Mouse (Mus musculus) midbrain, embryonic 12.5 days (tissue): Measurements from ENCODE around the gene Zdhhc21. TPM values are rescaled to one million over a fixed set of nuclear protein-coding genes. Genes with fewer than 3 reads are reported as not detected.

Source experiments
- ATAC-seq: fragments of 200-750 bp; cut with Nextera tagmentation; 2 replicates; pipeline ENCODE4 v1.8.0; 2017; ENCODE audit warnings: low read depth, moderate TSS enrichment, moderate library complexity; ENCODE audit not compliant: low FRiP score
- H3K27ac ChIP-seq: fragments of 300-500 bp; sonication (generic); replicated peaks from 2 replicates; pipeline ENCODE4 v1.5.1; 2016; ENCODE audit warnings: mild to moderate bottlenecking
- H3K27me3 ChIP-seq: fragments of 300-500 bp; sonication (generic); 2 replicates; pipeline ENCODE4 v1.6.1; 2016; ENCODE audit warnings: mild to moderate bottlenecking
- H3K36me3 ChIP-seq: fragments of 300-500 bp; sonication (generic); 2 replicates; pipeline ENCODE4 v1.6.1; 2016
- H3K4me1 ChIP-seq: fragments of 300-500 bp; sonication (generic); 2 replicates; pipeline ENCODE4 v1.6.1; 2016
- H3K4me2 ChIP-seq: fragments of 300-500 bp; sonication (generic); replicated peaks from 2 replicates; pipeline ENCODE4 v1.6.1; 2016; ENCODE audit warnings: mild to moderate bottlenecking, moderate library complexity
- H3K4me3 ChIP-seq: fragments of 300-500 bp; sonication (generic); 2 replicates; pipeline ENCODE4 v1.5.1; 2016; ENCODE audit warnings: mild to moderate bottlenecking
- H3K9ac ChIP-seq: fragments of 300-500 bp; sonication (generic); replicated peaks from 2 replicates; pipeline ENCODE4 v1.6.1; 2016; ENCODE audit warnings: mild to moderate bottlenecking, moderate library complexity
- H3K9me3 ChIP-seq: fragments of 300-500 bp; sonication (generic); 2 replicates; pipeline ENCODE4 v1.6.1; 2016; ENCODE audit warnings: mild to moderate bottlenecking
- WGBS: fragments of 180-500 bp; shearing (Covaris S2); methylation state at CpG from one replicate; pipeline ENCODE4 v1.1.7; 2016; 5-methylcytosine and 5-hydroxymethylcytosine counted together
- polyA plus RNA-seq: library from polyadenylated mRNA; unstranded; fragments of >200 nt; fragmentation: Nextera tagmentation; extraction: Ambion mirVana; gene quantifications from 2 replicates; pipeline ENCODE4 v1.2.1, GENCODE M21; 2016

The Zdhhc21 gene
- polyA plus RNA-seq, 1 experiment from 2014 or later, result 20.5 TPM

DNA sequence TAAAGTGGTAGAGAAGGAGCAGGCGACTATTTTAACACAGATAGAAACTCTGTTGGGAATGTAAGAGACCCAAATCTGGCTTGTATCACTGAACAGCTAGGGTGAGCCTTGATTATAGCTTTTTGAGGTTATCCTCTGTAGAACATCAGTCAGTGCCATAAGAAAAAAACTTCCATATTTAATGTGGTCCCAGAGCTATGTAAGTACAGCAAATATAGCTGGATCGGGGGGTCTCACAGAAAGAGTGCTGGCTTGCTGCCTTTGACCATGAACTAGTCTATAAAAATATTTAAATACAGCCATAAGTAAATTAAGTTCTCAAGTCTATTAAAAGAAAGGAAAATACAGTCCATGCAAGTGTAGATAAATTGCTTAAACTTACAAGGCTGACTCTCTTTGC lies 20.5 kb upstream of the Zdhhc21 start:
- WGBS, result 88% methylated on average over 2 of the region's 2 CpGs
- H3K9ac ChIP-seq, result no peak overlapping the region
- no peak overlapping the region for H3K4me2 ChIP-seq
- H3K4me3 ChIP-seq, result no peak overlapping the region
- no peak for ATAC-seq
- no peaks in the 10 kb centered on the region for H3K36me3 ChIP-seq
- H3K27me3 ChIP-seq, result no peaks in the 10 kb centered on the region
- H3K27ac ChIP-seq, result no peak overlapping the region
- H3K9me3 ChIP-seq, result no peaks in the 10 kb centered on the region
- H3K4me1 ChIP-seq, result peaks cover 5% of the 10 kb centered on the region; the same call in 1 of the 2 replicates

DNA sequence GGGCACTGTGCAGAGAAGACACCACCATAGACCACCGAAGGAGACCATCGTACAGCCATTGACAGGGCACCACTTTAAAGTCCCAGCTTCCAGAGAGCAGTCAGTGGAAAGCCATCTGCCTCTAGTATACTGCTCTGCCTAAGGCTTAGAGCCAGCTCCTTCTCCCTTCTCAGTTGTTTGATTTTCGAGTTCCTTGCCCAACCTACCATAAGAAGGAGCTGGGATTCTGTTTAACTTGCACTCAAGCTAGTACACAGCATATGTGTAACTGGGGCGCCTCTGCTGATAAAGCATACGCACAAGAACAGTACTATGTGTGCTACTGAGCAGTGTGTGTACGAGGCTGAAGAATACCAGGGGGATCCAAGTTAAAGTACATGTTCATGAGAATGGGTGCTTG lies 19.4 kb upstream of the Zdhhc21 start:
- Histone ChIP-seq H3K4me3 (no peak overlapping the region), H3K9me3 (no peaks in the 10 kb centered on the region), H3K27me3 (no peaks in the 10 kb centered on the region), H3K36me3 (no peaks in the 10 kb centered on the region), H3K9ac (no peak overlapping the region), H3K4me2 (no peak overlapping the region), H3K4me1 (no peaks in the 10 kb centered on the region), H3K27ac (no peak overlapping the region)
- 86% methylated on average over 6 of the region's 6 CpGs for WGBS
- ATAC-seq, result no peak

DNA sequence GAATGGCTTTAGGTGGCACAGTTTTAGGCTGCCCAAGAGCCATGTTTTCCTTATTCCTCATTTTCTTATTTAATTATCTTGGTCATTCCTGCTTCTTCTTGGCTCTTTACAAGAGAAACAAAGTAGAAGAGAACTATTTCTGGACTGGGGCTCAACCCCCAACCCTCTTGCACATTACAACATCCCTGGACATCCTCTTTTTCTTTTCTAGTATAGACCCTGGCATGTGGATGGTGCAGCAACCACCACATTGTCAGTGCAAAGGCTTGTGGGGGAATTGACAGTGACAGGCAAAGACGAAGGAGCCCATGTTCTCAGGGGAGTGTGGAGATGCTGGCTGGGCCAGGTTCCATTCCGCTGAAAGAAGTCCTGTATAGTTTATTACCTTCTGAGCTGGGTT lies 16.9 kb upstream of the Zdhhc21 start:
- no peaks in the 10 kb centered on the region for H3K9me3 ChIP-seq
- H3K4me3 ChIP-seq, result no peak overlapping the region
- no peaks in the 10 kb centered on the region for H3K27me3 ChIP-seq
- H3K27ac ChIP-seq, result no peak overlapping the region
- no peak overlapping the region for H3K9ac ChIP-seq
- H3K4me1 ChIP-seq, result peaks cover 7% of the 10 kb centered on the region
- 90% methylated on average over 2 of the region's 2 CpGs for WGBS
- H3K36me3 ChIP-seq, result no peaks in the 10 kb centered on the region
- no peak overlapping the region for H3K4me2 ChIP-seq
- no peak for ATAC-seq

DNA sequence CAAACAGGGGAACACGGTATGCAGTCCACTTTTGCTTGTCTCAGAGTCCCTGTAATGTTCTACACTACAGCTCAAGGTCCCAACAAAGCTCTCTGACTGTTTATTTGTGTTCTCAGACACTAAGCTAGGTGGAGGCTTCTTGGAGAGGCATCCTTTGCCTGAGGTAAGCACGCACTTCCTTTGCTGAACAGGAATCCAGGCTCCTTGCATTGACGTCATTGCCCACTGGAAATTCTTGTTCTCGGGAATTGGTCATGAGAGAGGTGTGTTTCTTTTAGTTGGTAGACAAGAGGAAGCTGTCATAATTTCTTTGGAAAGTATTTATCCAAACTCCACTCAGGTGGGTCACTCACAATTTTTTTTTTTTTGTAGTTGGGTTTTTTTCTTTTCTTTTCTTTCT lies 15.8 kb upstream of the Zdhhc21 start:
- Histone ChIP-seq H3K27me3 (no peaks in the 10 kb centered on the region), H3K36me3 (no peaks in the 10 kb centered on the region), H3K9ac (no peak overlapping the region), H3K4me2 (no peak overlapping the region), H3K9me3 (no peaks in the 10 kb centered on the region), H3K4me1 (peaks cover 7% of the 10 kb centered on the region), H3K27ac (no peak overlapping the region), H3K4me3 (no peak overlapping the region)
- 77% methylated on average over 4 of the region's 4 CpGs for WGBS
- ATAC-seq, result no peak

DNA sequence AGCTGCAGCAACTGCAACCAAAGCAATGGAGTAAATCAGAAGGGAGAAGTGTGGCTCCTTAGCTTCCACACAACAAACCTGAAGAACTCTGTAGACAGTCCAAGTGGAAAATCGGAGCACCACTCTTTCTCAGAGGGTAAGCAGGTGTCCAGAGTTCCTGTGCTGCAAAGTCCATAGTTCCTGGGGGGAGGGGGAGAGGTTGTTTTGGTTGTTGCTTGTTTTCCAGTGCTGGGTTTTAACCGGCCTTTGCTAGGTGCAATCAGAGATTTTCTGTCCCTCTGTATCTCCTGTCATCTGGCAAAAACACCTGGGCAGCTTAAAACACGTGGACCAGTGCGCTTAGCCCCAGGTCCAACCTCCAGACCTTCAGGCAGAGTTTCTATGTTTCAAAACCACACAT lies 15.0 kb upstream of the Zdhhc21 start:
- Histone ChIP-seq H3K9ac (no peak overlapping the region), H3K27ac (no peak overlapping the region)

DNA sequence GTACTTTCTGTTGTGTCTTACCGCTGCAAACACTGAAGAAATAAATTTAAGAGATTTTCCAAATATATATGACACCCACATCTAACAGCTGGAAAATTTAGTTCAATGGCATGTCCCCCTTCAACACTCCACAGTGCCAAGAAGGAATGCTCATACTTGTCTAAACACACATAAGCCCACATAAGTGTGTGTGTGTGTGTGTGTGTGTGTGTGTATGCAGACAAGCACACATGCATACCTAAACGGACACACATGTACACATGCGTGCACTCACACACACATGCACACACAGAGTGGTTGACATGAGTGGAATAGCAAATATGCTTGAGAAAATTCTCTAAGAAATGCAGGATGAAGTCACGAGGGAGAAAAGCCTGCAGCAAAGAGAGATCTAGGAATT lies 12.8 kb upstream of the Zdhhc21 start:
- Histone ChIP-seq H3K36me3 (no peaks in the 10 kb centered on the region), H3K4me2 (no peak overlapping the region), H3K27ac (no peak overlapping the region), H3K9me3 (no peaks in the 10 kb centered on the region), H3K4me1 (peaks cover 7% of the 10 kb centered on the region), H3K4me3 (no peak overlapping the region), H3K27me3 (no peaks in the 10 kb centered on the region), H3K9ac (no peak overlapping the region)
- WGBS, result 82% methylated on average over 4 of the region's 4 CpGs
- no peak for ATAC-seq

More for the DNA sequence above, 15.0 kb upstream of the Zdhhc21 start:
- 66% methylated on average over 4 of the region's 4 CpGs for WGBS
- no peaks in the 10 kb centered on the region for H3K36me3 ChIP-seq
- H3K4me3 ChIP-seq, result no peak overlapping the region
- H3K4me1 ChIP-seq, result peaks cover 7% of the 10 kb centered on the region
- H3K9me3 ChIP-seq, result no peaks in the 10 kb centered on the region
- no peak for ATAC-seq
- no peak overlapping the region for H3K4me2 ChIP-seq
- no peaks in the 10 kb centered on the region for H3K27me3 ChIP-seq

DNA sequence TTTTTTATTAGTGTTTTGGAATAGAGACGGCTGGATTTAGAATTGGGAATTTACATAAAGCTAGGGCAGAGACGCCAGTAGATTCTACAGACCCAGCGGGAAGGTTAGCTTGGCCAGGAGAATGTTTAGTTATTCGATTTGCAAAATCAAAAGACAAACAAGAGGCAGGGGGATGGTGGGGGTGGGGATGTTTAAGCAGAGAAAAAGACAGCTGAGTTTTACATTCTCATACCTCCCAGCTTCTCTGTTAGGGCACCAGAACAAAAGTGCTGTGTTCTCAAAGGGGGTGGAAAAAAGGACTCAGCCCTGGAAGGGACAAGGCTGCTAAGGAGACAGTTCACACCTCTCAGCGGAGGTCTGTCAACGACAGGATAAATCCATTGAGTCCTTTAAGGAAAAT lies 12.4 kb upstream of the Zdhhc21 start:
- Histone ChIP-seq H3K36me3 (no peaks in the 10 kb centered on the region), H3K9me3 (no peaks in the 10 kb centered on the region), H3K4me1 (peaks cover 7% of the 10 kb centered on the region), H3K27ac (no peak overlapping the region), H3K4me3 (no peak overlapping the region), H3K9ac (no peak overlapping the region), H3K4me2 (no peak overlapping the region), H3K27me3 (no peaks in the 10 kb centered on the region)
- 39% methylated on average over 6 of the region's 6 CpGs for WGBS
- ATAC-seq, result no peak

DNA sequence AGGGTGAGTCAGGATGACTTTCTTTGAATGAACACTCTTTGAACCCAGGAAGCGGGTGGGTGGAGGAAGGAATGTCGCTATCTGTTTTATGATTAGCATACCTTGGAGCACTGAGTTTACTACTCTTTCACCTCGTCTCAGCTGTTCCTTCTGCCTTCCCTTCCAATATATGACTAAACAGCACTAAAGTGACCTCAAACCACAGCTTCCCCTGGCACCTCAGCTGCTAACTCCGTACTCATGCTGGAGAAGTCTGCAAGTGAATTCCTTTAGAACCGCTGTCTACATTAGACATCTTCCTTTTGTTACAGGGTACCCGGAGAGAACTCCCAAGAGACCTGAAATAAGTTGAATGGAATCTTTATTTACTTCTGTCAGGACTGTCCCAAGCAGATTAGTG lies 11.2 kb upstream of the Zdhhc21 start:
- H3K9me3 ChIP-seq, result no peaks in the 10 kb centered on the region
- ATAC-seq, result no peak
- H3K4me3 ChIP-seq, result no peak overlapping the region
- H3K27me3 ChIP-seq, result no peaks in the 10 kb centered on the region
- no peak overlapping the region for H3K4me2 ChIP-seq
- H3K4me1 ChIP-seq, result peaks cover 7% of the 10 kb centered on the region
- no peak overlapping the region for H3K9ac ChIP-seq
- no peaks in the 10 kb centered on the region for H3K36me3 ChIP-seq
- 84% methylated on average over 6 of the region's 6 CpGs for WGBS
- no peak overlapping the region for H3K27ac ChIP-seq

DNA sequence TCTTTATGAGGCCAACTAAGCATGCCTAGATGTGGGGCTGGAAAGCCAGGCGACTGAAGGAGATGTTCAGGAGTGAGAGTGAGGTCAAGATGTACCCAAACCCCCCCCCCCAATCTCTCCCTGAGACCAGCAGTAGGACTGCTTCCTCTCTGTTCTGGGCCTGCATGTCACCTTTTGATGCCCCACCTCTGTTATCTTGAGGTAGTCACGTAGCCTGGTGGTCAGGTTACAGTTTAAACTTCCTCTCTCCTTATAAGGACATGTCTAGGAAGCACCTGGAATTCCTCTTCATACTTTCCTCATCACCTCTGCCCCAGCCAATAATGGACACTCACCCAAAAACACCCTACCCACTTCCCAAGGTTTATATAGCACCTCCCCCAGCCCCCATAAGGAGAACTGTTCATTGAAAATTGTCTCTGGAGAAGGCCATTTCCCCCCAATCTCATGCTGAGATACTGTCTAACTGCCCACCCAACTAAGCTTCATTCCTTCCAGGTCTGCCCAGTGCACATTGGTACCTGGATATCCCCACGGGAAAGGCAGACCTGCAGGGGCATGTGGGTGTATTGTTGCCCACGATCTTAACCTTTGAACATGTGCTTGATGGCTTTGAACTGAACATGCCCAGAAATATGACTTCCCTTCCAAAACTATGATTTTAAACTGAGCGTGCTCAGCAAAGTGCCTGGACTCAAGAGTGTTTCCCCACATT lies 8.1 kb upstream of the Zdhhc21 start:
- Histone ChIP-seq H3K27me3 (no peaks in the 10 kb centered on the region), H3K4me3 (no peak overlapping the region), H3K4me1 (peaks cover 7% of the 10 kb centered on the region), H3K27ac (no peak overlapping the region), H3K9me3 (no peaks in the 10 kb centered on the region), H3K9ac (no peak overlapping the region), H3K36me3 (no peaks in the 10 kb centered on the region), H3K4me2 (no peak overlapping the region)
- ATAC-seq, result no peak
- WGBS, result 86% methylated on average over 5 of the region's 5 CpGs

DNA sequence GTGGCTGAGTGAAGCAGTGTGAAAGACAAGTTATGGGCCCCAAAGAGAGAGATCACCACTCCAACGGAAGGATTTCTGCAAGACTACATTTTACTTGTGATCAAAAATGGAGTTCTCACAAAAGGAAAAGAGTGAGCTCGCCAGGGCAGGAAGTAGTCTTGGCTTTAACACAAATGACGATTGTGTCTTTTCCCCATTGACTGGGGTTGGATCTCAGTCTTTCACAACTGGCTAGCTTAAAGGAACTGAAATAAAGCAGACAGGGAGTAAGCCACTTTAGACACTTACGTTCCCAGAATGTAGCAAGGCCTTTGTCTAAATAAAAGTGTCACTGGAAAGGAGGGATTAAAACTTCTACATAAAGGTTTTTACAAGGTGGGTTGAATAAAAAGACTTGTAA lies 7.4 kb upstream of the Zdhhc21 start:
- peaks cover 1% of the 10 kb centered on the region; the same call in 1 of the 2 replicates for H3K4me1 ChIP-seq
- no peak overlapping the region for H3K4me2 ChIP-seq
- 39% methylated on average over 4 of the region's 4 CpGs for WGBS
- no peaks in the 10 kb centered on the region for H3K27me3 ChIP-seq
- H3K9me3 ChIP-seq, result no peaks in the 10 kb centered on the region
- no peaks in the 10 kb centered on the region for H3K36me3 ChIP-seq
- no peak overlapping the region for H3K4me3 ChIP-seq
- no peak overlapping the region for H3K27ac ChIP-seq
- ATAC-seq, result no peak
- no peak overlapping the region for H3K9ac ChIP-seq

DNA sequence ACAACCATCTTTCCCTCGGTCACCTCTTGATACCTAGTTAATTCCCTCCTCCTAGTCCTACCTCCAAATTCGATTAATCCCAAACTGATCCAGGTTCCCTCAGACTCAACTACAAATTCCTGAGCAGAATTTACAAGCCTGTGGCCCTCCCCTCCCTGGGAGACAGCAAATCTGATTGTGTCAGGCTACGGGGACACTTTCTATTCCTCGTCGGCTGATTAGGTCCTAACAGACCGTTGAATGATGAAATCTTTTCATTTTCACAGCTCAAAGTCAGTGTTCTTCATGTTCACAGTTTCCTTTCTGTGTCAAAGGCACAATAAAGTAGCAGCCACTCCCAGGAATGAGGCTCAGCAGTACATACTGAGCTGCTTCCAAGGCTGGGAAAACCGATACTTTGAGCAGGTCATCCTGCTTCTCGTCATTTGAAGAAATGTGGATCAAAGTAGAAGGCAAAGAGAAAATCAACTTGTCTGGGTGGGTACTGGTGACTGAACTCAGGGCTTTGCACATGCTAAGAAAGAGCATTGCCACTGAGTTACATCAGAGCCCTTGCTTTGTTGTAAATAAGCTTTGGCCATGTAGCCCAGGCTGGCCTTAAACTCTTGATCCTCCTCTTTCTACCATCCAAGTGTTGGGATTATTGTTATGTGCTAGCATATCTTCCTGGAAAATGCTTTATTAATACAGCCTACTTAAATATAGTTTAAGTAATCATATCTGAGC lies 5.4 kb upstream of the Zdhhc21 start:
- Histone ChIP-seq H3K4me2 (no peak overlapping the region), H3K27me3 (no peaks in the 10 kb centered on the region), H3K27ac (no peak overlapping the region), H3K4me3 (no peak overlapping the region), H3K9ac (no peak overlapping the region), H3K4me1 (peaks cover 2% of the 10 kb centered on the region; the same call in 1 of the 2 replicates), H3K36me3 (no peaks in the 10 kb centered on the region), H3K9me3 (no peaks in the 10 kb centered on the region)
- 81% methylated on average over 8 of the region's 8 CpGs for WGBS
- no peak for ATAC-seq

DNA sequence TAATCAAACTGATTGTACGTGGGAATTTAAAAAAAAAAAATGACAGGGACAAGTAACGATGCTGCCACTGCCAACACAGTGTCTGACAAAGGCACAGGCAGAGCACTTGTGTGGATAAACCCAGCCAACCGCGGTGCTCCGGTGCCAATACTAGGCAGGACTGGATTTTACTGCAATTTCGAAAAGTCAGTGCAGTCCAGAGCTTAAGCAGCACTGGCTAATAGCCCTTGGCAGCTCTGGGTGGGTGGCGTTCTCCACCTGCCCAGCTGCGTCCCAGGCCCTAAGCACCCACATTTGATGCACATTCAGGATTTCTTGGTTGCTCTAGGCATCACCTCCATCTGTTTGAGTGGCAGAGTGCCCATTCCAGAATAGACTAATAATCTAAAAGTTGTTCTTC lies 3.6 kb upstream of the Zdhhc21 start:
- H3K27ac ChIP-seq, result no peak overlapping the region
- WGBS, result 81% methylated on average over 8 of the region's 8 CpGs
- ATAC-seq, result no peak

More for the DNA sequence above, 3.6 kb upstream of the Zdhhc21 start:
- no peak overlapping the region for H3K4me2 ChIP-seq
- no peaks in the 10 kb centered on the region for H3K27me3 ChIP-seq
- H3K36me3 ChIP-seq, result no peaks in the 10 kb centered on the region
- H3K4me3 ChIP-seq, result no peak overlapping the region
- peaks cover 12% of the 10 kb centered on the region for H3K4me1 ChIP-seq
- H3K9ac ChIP-seq, result no peak overlapping the region
- H3K9me3 ChIP-seq, result no peaks in the 10 kb centered on the region
